Mouse (Mus musculus): ENCODE measurements at regions not wholly inside any gene's neighbourhood (a gene's known extent, or its start where the extent isn't known, plus 50 kb on each side); places are given as distances from the start of the nearest gene placed in this dataset.

DNA sequence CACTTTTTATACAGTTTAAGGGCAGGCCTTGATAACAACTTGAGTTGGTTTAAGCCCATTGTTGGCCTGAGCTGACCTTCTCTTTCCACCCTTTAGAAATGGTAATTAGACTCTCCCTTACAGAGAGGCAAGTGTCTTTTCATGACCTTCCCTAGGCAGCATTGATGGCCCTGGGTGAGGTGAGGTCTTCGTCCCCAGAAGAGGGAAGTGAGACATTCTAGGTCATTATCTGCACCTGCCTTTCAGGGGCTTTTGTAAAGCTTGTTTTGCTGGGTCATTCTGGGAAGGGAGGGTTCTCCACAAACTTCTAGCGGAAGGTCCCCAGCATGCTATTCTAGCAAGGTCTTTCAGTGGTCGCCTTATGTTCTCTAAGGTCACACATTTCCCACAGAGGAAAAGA, 93.6 kb upstream of the Foxn2 start:
- intact Hi-C loops (cut with DNase I): no loop called here
- no peak for DNase-seq
- H3K4me3 ChIP-seq: no peak overlapping the region
- no peak for TF ChIP-seq CTCF (IDR thresholded peaks at IDR 0.05)
- no peak overlapping the region for H3K27ac ChIP-seq

DNA sequence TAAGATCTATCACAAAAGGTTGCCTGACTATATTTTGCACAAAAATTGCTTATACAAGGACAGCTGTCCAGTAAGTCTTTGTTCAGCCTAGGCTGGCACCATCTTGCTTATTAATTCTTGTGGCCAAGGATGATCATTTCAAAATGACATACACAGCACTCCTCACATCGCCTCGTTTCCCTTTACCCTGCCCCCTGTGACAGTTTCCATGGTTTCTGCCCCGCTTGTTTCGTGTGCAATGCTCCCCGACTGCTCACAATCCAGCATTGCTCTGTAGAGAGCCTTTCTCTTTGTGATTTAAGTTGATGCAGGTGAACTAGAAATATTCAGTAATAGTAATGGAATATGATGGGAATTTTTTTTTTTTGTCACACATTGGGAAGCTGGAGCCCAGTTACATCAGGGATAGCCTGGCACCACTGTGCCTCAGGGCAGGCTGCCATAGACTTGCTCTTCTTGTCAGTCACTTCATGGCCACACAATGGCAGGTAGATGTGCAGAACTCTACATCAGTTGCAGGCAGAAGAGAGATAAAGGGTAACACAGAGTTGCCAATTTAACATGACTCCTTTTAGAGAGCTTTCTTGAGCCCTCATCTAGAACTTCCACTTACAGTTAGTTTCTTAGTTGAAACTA, 90.6 kb upstream of the Foxn2 start:
- TF ChIP-seq CTCF (IDR thresholded peaks at IDR 0.05): no peak
- intact Hi-C loops (cut with DNase I): no loop called here
- no peak for DNase-seq
- no peak overlapping the region for H3K27ac ChIP-seq
- H3K4me3 ChIP-seq: no peak overlapping the region

DNA sequence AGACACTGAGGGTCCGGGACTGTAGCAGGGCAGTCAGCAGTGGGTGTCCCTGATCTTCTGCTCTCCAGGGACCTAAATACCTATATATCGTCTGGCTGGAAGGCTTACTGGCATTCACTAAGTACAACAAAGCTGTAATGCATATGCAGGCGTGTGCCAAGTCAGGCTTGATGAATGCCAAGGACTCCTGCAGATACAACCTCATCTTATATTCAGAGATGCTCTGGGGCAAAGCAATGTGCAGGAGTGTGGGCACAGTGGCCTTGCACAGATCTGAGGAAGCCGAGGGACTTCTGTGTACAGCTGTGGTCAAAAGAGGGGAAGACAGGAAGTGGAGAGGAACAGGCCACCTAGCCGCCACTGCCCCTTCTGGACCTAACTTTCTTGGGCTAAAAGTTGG, 89.5 kb upstream of the Foxn2 start:
- no peak for TF ChIP-seq CTCF (IDR thresholded peaks at IDR 0.05)
- H3K4me3 ChIP-seq: no peak overlapping the region
- intact Hi-C loops (cut with DNase I): no loop called here
- DNase-seq: no peak
- no peak overlapping the region for H3K27ac ChIP-seq

DNA sequence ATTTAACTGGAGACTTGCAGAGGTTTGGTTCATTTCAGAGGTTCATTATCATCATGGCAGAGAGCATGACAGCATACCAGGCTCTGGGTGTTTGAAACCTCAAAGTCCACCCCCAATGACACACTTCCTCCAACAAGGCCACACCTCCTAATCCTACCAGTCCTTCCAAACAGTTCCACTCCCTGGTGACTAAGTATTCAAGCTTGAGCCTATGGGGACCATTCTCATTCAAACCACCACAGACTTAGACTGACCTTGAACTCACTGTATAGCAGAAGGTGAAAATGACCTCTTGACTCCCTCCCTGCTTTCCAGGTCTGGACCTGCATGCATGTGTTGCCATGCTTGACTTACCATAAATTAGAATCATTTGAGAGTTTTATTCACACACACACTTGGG, 87.6 kb upstream of the Foxn2 start:
- intact Hi-C loops (cut with DNase I): no loop called here
- no peak for TF ChIP-seq CTCF (IDR thresholded peaks at IDR 0.05)
- DNase-seq: no peak
- H3K27ac ChIP-seq: peak overlapping the region; percentile 10; the same call in 1 of the 2 replicates
- H3K4me3 ChIP-seq: no peak overlapping the region

DNA sequence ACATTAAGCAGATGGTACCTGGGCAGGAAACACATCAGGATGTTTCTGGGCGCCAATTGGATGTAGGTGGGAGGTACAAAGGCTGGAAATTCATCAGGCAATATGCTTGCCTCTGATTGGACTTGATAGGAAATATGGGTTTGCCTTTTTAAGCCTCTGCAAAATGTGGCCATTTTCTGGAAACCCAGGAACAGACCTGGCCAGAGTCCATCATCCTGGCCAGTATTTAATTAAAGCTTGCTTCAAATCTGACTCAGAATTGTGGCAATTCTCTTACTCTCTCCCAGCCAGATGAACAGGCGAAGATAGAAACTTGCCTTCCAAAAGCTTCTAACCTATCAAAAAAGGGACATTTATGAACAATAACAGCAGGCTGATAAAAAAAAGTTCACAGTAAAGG, 79.3 kb upstream of the Foxn2 start:
- no peak for DNase-seq
- no peak for TF ChIP-seq CTCF (IDR thresholded peaks at IDR 0.05)
- no peak overlapping the region for H3K4me3 ChIP-seq
- H3K27ac ChIP-seq: no peak overlapping the region
- intact Hi-C loops (cut with DNase I): no loop called here

DNA sequence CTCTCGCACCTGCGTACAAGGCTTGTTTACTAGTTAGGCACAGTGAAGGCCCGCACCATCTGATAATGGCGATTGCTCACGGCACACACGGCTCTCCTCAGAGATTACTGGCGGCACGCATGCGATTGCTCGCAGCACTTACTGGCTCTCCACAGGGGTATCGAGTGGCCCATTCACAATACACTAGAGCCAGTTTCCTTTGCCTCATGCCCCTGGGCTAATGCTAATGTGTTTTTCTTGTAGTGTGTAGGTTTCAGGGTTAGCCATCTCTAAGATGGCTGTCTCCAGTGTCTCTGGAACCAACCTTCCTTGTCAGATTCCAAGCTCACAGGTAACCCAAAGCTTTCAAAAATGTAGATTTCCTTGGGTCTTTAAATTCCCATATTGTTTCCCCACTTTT, 78.1 kb upstream of the Foxn2 start:
- no peak for TF ChIP-seq CTCF (IDR thresholded peaks at IDR 0.05)
- DNase-seq: no peak
- intact Hi-C loops (cut with DNase I): no loop called here
- Histone ChIP-seq H3K4me3 (no peak overlapping the region), H3K27ac (no peak overlapping the region)

DNA sequence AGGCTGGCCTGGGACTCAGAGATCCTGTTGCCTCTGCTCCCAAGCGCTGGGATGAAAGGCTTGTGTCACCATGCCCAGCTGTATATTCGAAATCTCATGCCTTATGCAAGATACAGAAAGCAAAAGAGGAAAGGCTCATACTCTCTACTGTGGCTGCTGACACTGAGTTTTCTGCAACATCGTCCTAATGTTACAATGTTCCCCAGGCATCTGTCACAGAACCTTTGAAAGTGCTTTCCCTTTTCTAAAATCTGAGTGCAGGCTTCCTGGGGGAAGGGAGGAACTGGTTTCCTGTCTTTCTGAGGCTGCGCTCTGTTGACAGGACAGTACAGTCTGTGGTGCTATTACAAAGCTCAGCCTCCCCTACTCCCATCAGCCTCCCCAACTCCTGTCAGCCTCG, 72.6 kb upstream of the Foxn2 start:
- Histone ChIP-seq H3K27ac (no peak overlapping the region), H3K4me3 (no peak overlapping the region)
- DNase-seq: no peak
- intact Hi-C loops (cut with DNase I): no loop called here
- TF ChIP-seq CTCF (IDR thresholded peaks at IDR 0.05): no peak

DNA sequence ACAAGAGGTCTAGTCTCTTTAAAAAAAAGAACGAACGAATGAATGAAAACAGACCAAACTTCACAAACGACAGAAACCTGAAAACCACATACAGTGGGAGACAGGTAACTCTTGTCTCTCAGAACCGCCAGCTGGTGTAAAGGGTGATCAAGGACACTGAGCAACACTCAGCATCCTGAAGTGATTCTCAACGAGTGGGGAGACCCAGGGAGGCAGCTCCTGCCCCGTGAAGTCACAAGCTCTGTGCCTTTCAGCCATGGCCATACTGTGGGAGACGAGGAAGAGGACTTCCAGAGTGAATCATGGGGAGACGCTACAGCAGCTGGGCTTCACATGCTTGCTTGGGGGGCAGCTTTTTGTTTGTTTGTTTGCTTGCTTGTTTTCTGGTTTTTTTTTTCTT, 70.5 kb upstream of the Foxn2 start:
- DNase-seq: no peak
- Histone ChIP-seq H3K27ac (no peak overlapping the region), H3K4me3 (no peak overlapping the region)
- no peak for TF ChIP-seq CTCF (IDR thresholded peaks at IDR 0.05)
- intact Hi-C loops (cut with DNase I): no loop called here

DNA sequence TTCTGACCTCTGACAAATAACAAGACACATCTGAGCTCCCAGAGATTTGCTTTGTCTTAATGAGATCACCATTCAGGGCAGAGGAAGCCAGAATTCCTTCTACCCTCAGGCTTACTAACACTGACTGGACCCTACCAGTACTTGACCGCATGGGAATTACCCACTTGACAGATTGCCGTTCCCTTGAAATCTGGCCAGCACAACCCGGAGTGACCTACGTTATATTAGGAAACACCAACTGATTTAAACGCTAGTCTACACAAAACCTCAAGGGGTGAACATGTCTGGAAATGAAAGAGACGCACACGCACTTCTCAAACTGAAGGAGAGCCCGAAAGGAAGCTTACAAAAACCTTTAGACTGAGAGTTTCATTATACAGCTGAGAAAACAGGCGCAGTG, 69.8 kb upstream of the Foxn2 start:
- intact Hi-C loops (cut with DNase I): no loop called here
- H3K27ac ChIP-seq: peak overlapping the region; percentile 81
- peak overlapping the region; percentile 46 for H3K4me3 ChIP-seq
- peak; percentile 65 for DNase-seq
- TF ChIP-seq CTCF (IDR thresholded peaks at IDR 0.05): no peak

DNA sequence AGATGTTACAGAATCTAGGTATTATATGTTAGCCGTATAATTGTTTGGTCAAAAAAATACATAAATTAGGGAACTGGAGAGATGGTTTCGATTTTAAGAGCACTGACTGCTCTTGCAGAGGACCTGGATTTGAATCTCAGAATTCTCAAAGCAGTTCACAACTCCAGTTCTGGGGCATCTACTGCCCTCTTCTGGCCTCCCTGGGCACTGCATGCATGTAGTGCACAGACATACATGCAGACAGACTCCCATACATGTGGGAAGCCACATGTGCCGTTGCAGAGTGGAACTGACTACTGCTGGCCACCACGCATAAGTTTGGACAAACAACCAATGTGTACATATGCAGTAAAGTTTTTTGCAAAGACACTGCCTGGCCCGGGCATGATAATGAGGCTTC, 62.0 kb upstream of the Foxn2 start:
- no peak overlapping the region for H3K4me3 ChIP-seq
- peak; percentile 17 for DNase-seq
- TF ChIP-seq CTCF (IDR thresholded peaks at IDR 0.05): peak; percentile 44
- H3K27ac ChIP-seq: no peak overlapping the region
- intact Hi-C loops (cut with DNase I): no loop called here

DNA sequence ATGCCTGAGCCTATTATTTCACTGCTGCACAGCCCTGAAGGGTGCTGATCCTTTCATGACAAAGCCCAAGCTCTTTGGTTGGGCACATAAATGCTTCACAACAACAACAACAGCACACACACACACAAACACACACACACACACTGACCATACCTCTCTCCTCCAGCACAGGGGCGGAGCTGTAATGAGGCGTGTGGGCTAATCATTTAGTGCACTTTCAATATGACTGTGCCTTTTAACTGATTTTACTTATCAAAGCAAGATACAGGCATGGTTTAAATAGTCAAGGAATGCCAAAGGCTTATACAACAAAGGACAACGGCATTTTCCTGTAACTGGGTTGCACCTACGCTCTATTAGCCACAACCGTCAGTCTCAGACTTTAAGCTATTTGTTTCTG, 61.1 kb upstream of the Foxn2 start:
- H3K4me3 ChIP-seq: no peak overlapping the region
- no peak overlapping the region for H3K27ac ChIP-seq
- no peak for TF ChIP-seq CTCF (IDR thresholded peaks at IDR 0.05)
- intact Hi-C loops (cut with DNase I): no loop called here
- DNase-seq: no peak

DNA sequence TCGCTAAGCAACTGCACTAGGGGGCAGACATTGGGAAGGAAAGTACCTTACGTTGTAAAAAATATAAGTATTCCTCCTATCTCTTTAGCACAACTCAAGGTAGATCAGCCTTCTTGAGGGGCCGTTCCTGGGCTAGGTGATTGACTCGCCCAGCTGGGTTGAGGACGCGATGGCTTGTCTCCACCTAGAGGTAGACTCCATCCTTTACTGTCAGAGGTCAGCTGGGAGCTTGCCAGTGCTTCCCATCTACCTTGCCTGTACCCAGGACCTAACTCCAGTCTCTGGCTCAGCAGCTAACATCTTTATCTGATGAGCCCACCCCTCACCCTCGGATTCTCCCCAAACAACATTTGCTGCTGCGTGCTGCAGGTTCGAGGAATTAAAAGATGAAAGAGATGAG, 59.4 kb upstream of the Foxn2 start:
- TF ChIP-seq CTCF (IDR thresholded peaks at IDR 0.05): peak; percentile 40
- DNase-seq: peak; percentile 56
- Histone ChIP-seq H3K27ac (no peak overlapping the region), H3K4me3 (no peak overlapping the region)
- intact Hi-C loops (cut with DNase I): loop anchor here (5.0 kb wide), 1 partner anchor 124 kb away; no protein-coding TSS in a partner anchor

DNA sequence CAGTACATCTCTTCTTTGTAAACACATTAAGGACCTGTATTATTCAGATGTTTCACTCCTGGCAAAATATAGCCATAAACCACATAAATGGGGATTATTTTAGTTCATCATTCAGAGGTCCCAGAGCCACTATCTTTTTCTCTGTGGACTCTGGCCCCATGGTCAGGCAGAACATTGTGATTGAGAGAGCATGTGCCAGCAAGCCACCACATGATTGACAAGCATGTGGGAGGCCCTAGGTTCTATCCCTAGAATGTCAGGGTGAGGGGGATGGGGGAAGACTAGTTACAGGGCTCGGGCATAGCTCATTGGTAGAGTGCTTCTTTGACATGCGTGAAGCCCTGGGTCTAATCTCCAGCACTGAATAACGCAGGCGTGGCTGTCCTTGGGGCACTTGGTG, 57.1 kb upstream of the Foxn2 start:
- no peak overlapping the region for H3K27ac ChIP-seq
- intact Hi-C loops (cut with DNase I): loop anchor here (5.0 kb wide), 1 partner anchor 126 kb away; no protein-coding TSS in a partner anchor
- H3K4me3 ChIP-seq: no peak overlapping the region
- no peak for TF ChIP-seq CTCF (IDR thresholded peaks at IDR 0.05)
- DNase-seq: no peak

DNA sequence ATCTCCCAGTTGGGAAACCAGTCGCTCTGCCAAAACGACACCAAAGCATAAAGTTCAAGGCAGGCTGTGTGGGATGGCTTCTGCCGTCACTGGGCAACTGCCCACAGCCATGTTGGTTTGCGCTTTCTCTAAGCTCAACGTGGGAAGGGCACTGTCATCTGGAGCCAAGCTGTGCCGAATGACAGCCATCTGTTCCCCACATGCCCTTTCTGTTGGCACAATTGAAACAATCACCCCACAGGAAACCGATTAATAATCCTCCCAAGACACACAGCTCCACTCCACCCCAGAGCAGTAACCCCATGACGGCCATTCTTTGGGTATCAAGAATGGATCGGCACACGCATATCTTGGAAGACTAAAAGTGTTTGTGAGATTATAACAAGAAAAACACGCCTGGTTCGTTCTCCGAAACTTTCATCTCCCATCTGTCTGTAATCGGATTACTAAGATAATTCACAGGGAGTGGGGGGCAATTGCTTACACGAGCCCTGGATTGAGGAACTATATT, 52.0 kb upstream of the Foxn2 start:
- no peak for TF ChIP-seq CTCF (IDR thresholded peaks at IDR 0.05)
- Histone ChIP-seq H3K4me3 (no peak overlapping the region), H3K27ac (no peak overlapping the region)
- intact Hi-C loops (cut with DNase I): no loop called here
- DNase-seq: no peak

All from gastrocnemius, adult 2 months (tissue).